Mouse (Mus musculus): Measurements from ENCODE around the gene Abcc6.

DNA sequence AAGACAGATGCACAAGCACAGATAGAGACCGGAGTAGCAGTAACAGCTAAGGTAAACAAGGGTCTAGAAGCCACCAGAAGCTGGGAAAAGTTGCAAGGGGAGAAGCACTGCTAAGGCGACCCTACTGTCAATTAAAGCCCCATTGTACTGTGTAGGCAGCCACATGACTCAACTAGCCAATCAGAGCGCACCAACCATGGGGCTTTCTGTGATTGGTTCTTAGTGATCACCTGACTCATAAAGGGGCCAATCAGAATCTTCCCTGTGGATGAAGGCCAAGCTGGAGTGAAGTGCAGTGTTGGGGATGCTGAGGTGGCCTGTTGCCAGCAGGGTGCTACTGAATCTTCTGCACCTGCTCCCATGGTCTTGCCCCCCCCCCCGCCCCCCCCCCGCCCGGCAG, 43.2 kb downstream of the Abcc6 start:
- TF ChIP-seq CTCF (IDR thresholded peaks at IDR 0.05; ENCODE audit: extremely low read depth, insufficient read length, insufficient replicate concordance, low read depth, low read length) (no peak), POLR2A (IDR thresholded peaks at IDR 0.05; ENCODE audit: low read depth, low read length) (no peak)
